Mouse (Mus musculus) ZHBTc4 (cell line): ENCODE data around the gene 4921539E11Rik.

Source experiments
- DNase-seq: peaks from one replicate; pipeline ENCODE4 v3.0.0-alpha.2; 2011; ENCODE audit warnings: low read depth, low spot score

Gene 4921539E11Rik

DNA sequence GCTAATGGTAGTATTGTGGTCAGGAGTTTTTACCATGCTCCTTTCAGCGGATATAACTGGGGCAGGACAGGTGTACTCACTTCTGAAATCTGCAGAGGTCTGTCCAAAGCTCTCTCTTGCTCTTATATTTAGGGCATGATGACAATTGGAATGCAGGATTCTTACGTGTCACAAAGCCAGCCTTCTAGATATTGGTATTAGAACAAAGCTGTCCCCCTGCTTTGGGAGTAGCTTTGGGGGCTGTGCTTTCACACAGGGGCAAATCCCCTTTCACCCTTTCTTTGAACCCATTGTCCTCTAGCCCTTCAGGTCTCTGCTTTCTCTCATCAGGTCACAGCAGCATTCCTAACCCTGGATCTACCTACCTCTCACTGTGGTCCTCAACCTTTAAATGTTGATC lies at the start of gene 4921539E11Rik:
4921539E11Rik (minus strand) TSS at position 101 of the 400 bp plus-strand sequence.
- DNase-seq, result no peak

DNA sequence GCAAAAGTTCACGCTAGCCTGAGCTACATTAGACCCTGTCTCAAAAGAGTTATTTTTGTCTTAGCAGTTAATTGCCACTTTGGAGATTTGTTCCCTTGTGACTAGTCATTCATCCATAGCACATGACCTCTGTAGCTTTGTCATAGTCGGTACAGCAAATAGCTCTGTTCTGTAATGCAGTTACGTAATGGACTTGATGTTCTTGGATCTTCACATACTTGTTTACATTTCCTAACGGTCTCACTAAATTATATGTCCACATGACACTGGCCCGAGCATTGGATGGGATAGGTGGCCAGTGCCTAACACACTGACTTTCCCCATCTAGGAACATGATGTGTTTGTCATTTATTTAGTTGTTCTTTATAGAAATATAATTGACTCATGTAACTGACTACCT lies 44.5 kb upstream of the 4921539E11Rik start:
- no peak for DNase-seq

DNA sequence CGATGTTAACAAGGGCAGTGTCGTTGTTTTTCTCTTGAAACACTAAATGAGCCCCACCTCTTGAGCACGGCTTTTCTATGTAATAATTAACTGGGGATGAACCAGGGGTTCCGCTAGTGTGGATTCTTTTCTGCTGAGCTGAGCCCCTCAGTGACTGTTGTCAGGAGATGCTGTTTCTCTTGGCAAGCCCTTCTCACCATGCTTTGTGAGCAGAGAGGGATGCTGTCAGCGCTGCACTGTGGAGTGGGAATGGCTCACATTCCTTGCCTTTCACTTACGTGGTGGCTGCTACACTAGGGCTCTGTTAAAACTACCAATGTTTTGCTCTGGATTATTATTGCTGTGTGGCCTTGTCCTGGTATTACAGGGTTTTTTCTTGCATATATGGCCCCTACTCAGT lies 38.7 kb upstream of the 4921539E11Rik start:
- DNase-seq, result no peak

DNA sequence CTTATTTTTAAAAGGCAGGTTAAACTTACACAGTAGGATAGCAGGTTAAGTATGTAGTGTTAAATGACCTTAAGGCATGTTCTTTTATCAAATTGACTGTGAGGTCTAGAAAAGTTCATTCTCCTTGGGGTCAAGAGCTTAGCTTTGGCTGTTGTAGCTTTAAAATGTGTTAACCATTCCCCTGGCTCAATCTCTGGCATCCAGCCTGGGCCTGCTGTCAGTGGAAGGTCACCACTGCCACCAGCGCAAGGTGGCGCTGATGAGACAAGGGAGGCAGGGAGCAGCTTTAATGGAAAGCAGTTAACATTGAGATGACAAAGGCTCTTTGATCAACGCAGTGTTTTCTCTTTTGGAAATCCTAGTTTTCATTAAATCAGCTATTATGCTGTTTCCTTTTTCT lies 36.3 kb upstream of the 4921539E11Rik start:
- peak; percentile 58 for DNase-seq

DNA sequence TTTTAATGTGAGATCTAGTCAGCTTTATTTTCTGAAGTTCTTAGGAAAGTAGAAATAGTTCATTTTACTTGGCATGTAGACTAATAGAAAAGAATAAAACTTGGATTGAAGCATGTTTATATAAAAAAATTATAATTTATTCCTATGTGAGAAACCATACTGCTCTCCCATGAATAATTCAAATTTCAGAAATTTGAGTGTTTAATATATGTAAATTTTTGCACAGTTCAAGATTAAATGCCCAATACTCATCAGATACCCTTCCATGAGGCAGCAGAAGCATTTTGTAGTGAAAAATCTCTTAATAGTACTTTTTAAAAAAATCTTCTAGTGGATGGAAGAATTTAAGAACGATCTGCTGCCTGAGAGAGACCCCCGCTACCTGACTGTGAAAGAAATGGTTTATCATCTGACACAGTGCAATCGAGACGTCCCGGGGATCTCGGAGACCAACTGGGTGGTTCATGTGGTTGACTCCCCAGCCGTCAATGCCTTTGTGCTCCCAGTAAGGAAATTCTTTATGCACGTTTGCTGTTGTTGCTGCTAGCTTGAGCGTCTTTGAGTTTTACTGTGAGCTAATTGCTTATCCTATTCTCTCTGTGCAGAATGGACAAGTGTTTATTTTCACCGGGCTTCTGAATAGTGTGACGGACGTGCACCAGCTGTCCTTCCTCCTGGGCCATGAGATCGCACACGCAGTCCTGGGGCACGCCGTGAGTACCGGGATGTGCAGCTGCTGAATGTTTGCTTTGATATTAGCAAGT lies 34.2 kb upstream of the 4921539E11Rik start:
- DNase-seq, result no peak

DNA sequence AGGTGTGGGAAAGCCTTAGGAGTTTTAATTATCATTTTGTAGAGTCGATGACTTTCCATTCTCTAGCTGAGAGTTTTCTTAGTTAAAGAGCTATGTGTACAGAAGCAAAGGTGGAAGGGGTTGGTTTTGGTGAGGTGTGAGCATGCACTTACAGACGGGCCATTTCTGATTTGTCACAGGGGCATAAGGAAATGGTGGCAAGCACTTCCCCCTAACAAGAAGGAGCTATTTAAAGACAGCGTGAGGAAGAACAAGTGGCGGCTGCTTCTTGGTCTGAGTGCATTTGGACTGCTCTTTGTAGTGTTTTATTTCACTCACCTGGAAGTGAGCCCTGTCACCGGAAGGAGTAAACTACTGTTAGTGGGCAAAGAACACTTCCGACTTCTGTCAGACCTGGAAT lies 30.8 kb upstream of the 4921539E11Rik start:
- no peak for DNase-seq

DNA sequence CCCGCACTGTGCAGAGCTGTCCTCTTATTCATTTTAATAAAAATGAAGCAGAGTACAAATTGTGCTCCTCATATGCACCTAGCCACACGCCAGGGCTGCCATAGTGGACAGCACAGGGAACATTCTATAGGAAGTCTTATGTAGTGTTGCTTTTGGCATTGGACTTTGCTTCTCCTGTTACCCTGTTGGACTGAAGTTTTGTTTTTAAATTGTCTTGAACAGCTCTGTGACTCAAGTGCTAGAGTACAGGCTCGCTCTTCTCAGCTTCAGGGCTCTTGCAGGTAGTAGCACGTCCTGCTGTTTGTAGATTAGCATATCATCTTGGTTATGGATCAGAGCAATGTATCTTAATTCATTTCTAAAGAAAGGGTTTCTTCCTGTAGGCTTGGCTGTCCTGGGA lies 25.2 kb upstream of the 4921539E11Rik start:
- no peak for DNase-seq

DNA sequence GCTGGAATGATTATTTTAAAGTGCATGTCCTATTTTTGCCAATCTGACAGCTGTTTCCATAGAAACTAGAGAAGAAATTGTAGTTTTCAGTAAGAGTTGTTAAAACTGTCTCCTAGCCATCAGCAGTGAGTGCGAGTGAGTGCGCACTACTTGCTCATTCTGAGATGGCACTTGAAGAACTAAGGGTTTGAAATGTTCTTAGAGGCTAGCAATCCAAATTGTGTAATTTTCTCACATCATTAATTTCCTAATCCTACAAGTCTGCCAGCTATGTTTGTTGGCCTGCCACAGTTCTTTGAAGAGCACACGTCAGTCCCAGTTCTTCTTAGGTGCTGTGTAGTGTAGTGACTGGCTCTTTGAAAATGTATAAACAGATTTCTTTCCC lies 23.9 kb upstream of the 4921539E11Rik start:
- no peak for DNase-seq

DNA sequence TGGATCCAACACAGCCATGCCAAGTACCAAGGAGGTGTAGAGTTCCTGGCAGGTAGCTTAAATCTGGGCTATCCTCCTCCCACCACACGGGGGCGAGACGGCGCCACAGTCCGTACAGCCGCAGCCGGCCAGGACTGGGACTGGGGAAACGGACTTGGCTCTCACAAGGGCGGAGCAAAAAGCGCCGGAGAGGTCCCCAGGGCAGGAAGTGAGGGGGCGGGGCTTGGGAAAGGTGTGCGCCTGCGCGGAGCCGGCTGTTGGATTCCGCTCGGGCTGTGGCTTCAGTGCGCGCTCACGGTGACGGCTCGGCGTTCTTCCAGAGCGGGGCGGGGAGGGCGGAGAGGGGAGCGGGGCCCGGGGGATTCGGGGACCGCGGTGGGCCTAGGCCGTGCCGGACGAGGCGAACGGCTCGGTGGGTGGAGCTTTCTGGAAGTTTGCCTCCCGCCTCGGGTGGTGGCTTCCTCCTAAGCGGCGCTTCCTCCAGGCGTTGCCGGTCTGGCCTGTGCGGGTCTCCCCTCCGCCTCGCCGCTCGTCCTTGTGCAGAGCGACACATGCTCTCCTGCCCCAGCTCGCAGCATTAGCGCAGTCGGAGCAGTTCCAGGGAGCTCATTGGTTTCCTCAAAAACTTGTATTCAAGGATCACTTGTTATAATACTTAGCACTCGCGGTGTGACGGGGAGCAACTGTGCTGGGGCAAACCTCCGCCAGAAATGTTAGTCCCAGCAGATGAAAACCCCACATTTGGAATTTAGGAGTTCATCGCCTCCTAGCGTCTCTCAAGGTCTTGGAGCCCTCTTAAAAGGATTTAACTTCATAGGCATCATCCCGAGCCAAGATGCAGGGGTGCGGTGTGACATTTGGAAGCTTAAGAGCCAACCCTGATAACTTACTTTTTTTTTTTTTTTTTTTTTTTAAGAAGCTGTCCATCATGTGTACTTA lies 23.2 kb upstream of the 4921539E11Rik start, which contains the start of gene Oma1:
Oma1 (plus strand) TSS at position 226 of the 939 bp plus-strand sequence.
- DNase-seq, result peak; percentile 99

DNA sequence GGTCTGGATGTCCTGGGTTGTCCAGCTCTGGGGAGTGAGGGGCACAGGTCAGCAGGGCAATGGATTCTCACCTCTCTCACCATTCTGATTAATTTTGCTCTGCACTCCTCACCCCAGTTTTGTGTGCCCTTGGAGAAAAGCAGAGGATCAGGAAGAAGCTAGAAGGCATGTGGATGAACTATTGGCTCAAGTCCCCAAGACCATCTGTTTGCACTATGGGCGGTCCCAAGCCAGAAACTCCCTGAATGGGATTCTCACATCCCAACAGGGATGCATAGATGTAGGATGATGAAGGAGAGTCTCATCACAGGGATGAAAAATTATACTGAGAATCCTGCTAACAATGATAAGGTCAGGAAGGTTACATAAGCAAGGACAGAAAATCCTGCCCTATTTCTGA lies 13.2 kb upstream of the 4921539E11Rik start:
- no peak for DNase-seq

DNA sequence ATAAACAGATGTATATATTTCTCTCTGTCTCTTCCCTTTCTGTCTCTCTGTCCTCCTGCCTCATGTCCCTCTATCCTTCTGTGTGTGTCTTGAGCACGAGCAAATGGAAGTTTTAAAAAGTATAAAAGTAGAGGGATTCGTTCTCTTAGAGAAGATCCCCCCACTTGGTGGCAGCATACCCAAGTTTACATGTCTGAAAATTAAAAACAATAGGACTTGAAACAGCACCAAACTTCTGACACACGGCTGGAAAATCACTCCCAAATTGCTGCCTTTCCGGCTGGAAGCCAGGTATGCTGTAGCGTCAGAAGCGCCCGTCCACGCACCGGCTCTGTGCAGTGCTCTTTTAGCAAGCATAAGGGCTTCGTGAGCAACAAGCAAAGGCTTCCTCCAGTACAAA lies 8.7 kb upstream of the 4921539E11Rik start:
- no peak for DNase-seq

DNA sequence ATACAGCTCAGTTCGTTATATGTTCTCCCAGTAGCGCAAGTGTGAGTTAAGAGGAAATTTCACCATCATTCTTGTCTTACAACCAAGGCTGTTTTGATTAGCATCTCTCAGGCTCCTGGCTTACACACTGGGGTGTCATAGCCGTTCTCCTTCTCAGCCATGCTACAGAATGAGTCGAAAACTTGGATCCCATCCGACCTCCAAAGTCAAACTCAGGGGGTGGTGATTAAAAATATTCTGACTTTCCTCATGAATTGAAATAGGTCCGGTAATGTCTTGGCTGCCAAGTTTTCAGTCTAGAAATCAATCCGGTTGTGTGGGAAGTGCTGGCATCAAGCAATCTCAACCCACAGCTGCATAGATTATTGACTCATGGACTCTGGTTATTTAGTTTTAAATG lies 2.3 kb downstream of the 4921539E11Rik start:
- no peak for DNase-seq

DNA sequence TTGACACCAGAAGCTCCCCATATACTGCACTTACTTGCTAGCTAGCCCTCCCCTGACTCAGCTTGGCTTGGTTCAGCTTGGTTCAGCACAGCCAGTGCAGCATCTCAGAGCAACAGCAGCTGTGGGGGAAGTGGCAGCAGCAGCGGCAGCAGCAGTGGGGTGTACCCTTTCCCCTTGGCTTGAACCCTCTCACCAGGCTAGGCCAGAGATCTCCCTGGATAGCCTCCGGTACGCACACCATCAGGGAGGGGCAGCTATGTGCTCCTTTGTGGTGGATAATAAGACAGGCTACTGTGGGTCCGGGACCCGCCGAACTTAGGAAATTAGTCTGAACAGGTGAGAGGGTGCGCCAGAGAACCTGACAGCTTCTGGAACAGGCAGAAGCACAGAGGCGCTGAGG lies 17.6 kb downstream of the 4921539E11Rik start:
- DNase-seq, result peak; percentile 72

DNA sequence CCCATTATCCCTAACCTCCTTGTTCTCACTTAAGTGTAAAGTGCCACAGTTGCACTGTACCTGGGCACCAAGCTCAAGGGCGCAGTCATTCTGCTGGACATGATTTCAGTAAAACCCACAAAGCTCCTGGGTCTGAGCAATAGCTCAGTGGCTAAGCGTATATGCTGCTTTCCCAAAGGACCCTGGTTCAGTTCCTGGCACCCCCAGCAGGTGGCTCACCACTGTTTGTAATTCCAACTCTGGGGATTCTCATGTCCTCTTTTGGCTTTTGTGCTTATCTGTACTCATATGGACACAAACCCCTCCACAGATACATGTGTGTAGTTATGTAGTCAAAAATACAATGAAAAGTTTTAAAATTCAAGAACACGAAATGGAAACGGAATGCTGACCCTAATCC lies 21.3 kb downstream of the 4921539E11Rik start:
- DNase-seq, result peak; percentile 60

DNA sequence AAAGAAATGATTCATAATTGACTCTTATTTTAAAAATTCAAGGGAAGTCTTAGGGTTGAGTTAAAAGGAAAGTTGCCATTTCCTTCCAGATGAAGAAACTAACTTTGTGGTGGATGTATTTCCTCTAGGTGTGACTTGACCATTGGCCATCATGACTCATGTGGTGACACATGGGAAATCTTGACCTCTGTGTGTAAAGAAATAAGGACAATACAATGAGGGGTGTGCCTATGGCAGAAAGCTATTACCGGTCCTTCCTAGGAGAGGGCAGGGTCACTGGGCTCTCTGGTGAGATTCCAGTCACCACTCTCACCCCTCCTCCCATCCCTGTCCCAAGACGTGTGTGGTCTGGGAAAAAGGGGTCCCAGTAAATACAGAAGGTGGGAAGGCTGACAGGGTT lies 25.5 kb downstream of the 4921539E11Rik start:
- DNase-seq, result no peak

DNA sequence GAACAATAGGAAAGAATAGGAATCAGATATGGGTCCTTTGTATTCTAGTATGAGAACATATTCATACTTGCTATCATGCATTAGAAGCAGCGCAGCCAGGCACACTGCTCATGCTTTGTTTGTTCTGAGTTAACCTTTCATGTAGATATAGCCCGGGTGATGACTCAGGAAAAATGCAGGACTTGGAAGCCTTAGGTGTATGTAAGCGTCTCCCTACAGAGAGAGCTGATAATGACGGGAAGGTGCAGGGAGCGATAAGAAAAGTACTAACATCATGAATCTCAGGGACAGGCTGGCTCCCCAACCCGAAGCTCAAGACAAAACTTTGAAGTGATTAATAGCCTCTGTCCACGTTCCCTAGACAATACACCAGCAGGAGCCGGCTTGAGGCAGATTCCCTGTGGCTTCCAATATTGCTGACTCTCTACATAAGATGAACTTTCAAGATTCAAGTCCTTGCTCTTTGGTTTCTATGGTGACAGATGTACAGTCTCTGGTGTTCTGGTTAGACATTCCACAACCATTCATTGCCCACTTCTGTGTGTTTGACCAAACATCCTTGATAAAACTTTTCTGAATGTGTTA lies 26.8 kb downstream of the 4921539E11Rik start:
- DNase-seq, result no peak

DNA sequence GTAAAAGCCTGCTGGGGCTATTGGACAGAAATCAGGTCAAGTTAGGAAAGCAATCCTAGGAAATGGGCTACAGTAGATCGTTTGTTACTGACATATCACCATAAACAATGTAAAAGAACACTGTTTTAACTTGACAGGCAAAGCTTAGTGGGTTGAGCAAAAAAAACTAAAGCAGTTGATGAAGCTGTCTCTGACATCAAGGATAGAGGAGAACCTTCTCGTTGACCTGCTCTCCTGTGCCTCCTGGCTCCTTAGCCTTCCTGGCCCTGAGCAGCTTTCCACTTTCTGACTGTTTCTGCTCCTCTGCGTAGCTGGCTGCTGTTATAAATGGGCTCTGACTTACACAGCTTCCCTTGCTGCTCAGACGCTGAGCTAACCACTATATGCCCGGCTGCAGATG lies 27.3 kb downstream of the 4921539E11Rik start:
- DNase-seq, result no peak

DNA sequence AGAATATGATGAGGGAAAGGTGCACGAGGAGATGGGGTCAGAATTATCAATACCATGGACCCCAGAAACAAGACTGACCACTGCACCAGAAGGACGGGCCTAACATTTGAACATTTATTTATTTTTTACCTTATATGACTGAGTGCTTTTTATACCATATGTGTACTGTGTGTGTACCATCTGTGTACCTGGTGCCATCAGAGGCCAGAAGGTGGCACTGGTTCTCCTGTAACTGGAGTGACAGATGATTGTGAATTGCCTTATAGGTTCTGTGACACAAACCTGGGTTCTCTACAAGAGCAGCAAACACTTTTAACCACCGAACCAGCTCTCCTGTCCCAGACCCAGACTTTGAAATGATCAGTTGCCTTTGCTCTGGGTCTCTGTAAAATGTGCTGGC lies 31.8 kb downstream of the 4921539E11Rik start:
- DNase-seq, result no peak

DNA sequence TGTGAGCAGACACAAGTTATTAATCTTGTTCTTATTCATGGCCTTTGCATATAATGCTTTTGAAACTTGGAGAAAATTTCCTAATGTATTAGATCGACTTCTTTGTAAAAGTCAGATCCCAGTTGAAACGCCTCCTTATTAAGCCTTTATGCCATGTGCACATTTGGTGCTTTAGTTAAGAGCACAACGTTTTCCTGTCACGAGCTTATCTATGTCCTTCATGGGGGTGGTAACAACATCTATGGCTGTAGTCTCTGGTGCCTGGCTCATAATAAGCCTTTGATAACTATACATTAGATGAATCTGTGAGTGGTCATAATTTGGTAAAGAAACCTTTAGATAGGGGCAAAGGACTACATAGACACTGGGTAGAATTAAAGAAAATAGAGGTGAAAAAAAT lies 36.8 kb downstream of the 4921539E11Rik start:
- no peak for DNase-seq

DNA sequence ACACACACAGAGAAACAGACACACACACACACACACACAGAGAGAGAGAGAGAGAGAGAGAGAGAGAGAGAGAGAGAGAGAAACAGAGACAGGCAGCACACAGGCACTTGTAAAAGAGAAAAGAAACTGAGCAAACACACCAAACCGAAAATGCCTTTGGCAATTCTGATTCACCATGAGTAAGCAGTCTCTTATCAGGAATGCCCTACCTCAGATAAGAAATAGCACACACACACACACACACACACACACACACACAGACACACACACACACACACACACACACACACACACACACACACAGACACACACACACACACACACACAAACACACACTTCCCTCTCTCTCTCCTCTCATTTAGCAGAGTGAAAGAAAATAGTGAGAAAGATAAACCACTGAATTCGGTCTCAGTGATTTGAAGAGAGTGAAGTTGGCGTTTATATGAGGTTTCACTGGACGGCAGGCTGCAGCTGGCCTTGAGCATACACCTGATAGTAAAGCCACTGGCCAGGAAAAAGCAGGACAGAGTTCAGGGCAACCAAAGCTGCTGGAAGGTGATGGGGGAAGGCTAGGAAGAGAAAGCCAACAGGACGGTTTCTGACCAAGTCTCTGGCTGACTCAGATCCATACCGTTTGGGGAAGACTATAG lies 41.1 kb downstream of the 4921539E11Rik start:
- no peak for DNase-seq

DNA sequence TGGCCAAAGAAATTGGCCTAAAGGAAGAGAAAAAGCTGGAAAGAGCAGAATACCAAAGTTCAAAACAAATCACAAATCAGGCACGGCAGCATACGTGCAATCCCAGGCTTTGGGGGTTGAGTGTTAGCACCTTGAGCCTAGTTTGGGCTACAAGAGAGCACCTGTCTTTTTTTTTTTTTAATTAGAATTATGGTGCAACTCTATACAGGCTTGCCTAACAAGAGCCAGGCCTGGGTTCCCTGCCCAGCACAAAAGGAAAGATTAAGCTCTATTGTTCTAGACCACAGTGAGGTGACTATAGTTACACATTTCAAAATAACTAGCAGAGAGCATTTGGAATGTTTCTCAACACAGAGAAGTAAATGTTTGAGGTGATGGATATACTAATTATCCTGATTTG lies 42.9 kb downstream of the 4921539E11Rik start:
- DNase-seq, result no peak

DNA sequence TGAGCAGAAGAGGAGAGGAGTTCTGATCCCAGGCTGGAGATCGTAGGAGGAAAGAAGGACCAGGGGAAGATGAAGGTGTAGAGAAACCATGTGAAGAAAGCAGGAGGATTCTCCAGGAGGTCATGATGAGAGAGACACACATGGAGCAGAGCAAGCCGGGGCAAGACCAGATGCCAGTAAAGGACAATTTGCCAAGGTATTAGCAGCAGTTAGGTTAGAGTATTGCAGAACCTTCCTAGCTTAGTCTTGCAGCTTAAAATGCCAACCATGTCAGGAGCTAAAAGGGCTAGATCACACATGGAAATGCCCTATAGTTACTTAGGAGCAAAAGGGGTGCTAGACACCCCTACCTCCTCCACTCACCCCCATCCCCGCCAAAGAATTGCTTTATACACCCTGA lies 43.4 kb downstream of the 4921539E11Rik start:
- DNase-seq, result no peak
